Mouse (Mus musculus) B cell, adult (primary cell): ENCODE results near the gene Tesc. TPM values are rescaled to one million over a fixed set of nuclear protein-coding genes. Genes with fewer than 3 reads are reported as not detected.

ENCODE experiments used
- total RNA-seq: library from RNA; stranded (reverse); gene quantifications from 4 replicates; pipeline ENCODE4 v1.2.4, GENCODE M21; 2023; ENCODE audit not compliant: inconsistent age

Tesc gene
- total RNA-seq: not detected in 4 replicates

DNA sequence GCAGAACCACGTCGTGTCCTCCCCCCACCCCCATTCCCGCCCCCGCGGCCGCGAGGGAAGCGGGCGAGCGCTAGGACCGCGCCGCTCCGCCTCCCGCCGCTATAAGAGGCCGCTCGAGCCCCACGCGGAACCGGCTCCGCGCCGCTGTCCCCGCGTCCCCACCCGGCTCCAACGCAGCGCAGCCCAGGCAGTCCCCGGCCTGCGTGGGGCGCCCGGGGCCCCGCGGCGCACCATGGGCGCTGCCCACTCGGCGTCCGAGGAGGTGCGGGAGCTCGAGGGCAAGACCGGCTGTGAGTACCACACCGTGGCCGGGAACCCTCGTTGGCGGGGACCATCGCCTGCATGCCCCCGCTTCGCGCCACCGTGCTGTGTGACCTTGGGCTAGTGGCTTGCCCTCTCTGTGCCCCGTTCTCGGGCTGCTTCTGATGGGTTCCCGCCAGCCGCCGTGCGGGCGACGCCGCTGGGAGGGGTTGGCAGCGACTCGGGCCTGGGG is at the start of gene Tesc:
TSS of gene Tesc (plus strand) at position 46 of the 493 bp plus-strand sequence.

Other genes starting within 250 kb of the Tesc start
- 0.10 to 0.33 TPM (median 0.20 TPM) in 4 replicates for gene Nos1, start 246.7 kb upstream of the Tesc start, total RNA-seq
- gene Fbxo21, start 51.0 kb upstream of the Tesc start, total RNA-seq: 25.2 to 28.8 TPM (median 26.3 TPM) in 4 replicates
- gene Fbxw8, start 127.7 kb downstream of the Tesc start, total RNA-seq: 19.3 to 21.1 TPM (median 20.2 TPM) in 4 replicates
- not detected in 4 replicates for gene Hrk, start 136.9 kb downstream of the Tesc start, total RNA-seq
- gene Rnft2, start 217.4 kb downstream of the Tesc start, total RNA-seq: 0.70 to 2.6 TPM (median 1.3 TPM) in 4 replicates
- 9.2 to 9.8 TPM (median 9.6 TPM) in 4 replicates for gene 2410131K14Rik, start 217.5 kb downstream of the Tesc start, total RNA-seq